Mouse (Mus musculus): ENCODE measurements around the gene Otos. TPM values are rescaled to one million over a fixed set of nuclear protein-coding genes. Genes with fewer than 3 reads are reported as not detected.
A peak's percentile ranks its signal among the peaks of the same experiment; 100 is the strongest.

Gene Otos
- polyA plus RNA-seq, 2 experiments = 0.10 to 0.18 TPM

DNA sequence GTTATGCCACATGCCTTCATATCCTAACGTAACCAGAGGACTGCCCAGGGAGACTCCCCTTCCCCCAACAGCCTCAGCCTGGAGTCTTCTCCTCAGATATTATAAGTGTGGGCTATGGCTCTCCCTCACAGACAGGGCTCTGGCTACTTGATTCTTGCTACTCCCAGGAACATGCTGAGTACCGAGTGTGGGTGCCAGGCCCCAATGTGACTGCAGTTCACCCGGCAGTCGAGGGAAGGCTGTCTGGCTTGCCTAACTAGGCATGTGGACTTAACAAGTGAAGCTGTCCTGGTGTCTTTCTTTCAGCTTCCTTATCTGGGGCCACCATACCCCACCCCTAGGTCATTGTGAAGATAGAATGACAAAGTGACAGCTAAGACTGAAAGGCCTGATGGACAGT is 5.0 kb downstream of the Otos start:
- ATAC-seq (ENCODE audit: insufficient read depth) (no peak), DNase-seq (ENCODE audit: low read depth in 3 of 3, low spot score in 3 of 3) (no peak)
- no peaks in the 10 kb centered on the region for H3K9me3 ChIP-seq (ENCODE audit: control insufficient read depth, low read length)
- H3K36me3 ChIP-seq (replicated peaks; ENCODE audit: control insufficient read depth, insufficient read depth, low read depth) = no peaks in the 10 kb centered on the region
- TF ChIP-seq EP300 (IDR thresholded peaks at IDR 0.05; ENCODE audit: low read depth) (no peak), CTCF (IDR thresholded peaks at IDR 0.05; ENCODE audit: low read depth) (no peak)
- peaks cover 0 to 18% of the 10 kb centered on the region in 2 experiments; a peak in 2 of 4 replicates for H3K4me1 ChIP-seq (replicated peaks; ENCODE audit: control insufficient read depth in 2 of 2, insufficient read depth in 2 of 2, low read length in 1 of 2)
- no peaks in the 10 kb centered on the region for H3K27me3 ChIP-seq (ENCODE audit: control insufficient read depth, insufficient read depth, low read length)
- no peak overlapping the region for H3K9ac ChIP-seq (replicated peaks)
- H3K27ac ChIP-seq = no peak overlapping the region
- no peak overlapping the region for H3K4me3 ChIP-seq (ENCODE audit: insufficient read depth in 1 of 2, low read depth in 2 of 2, low read length in 2 of 2)
- no peak overlapping the region for H3K4me2 ChIP-seq (ENCODE audit: low read depth)
- 60% methylated on average over 4 of the region's 4 CpGs for WGBS (ENCODE audit: insufficient replicate concordance)

DNA sequence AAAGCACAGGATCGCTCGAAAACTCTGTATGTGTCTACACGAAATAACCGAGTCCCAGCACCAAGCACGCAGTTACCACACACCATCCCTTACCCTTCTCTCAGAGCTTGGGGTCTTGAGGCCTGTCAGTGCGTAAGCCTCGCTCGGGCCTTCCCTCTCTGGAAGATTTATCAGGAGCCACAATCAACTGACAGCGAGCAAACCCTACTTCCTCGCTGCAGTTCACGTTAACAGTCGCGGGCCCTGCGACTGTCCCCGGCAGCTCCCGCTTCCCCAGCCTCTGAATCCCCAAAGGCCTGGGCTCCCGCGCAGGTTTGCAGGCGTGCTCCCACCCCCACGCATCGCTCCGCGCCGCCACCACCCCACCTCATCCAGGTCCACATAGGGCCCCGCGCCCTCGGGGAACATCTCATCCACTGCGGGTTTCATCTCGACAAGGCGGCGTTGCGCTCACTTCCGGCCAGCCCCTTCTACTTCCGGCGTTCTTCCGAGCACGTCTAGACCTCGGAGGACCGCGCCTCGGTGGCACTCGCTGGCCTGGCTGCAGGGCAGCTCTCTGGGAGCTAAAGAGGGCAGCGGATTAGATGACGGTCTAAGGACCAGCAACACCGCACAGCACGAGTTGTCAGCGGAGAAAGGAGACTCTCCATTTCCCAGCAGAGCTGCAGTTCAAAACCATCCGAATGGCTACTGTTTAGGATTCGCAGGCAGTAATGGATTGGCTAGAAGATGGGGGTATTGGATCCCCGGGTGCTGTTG is 6.9 kb downstream of the Otos start, which contains the start of gene Cops9:
Gene Cops9, minus strand, starts transcription at position 472 of the 759 bp plus-strand sequence.
- peak within 1 kb of the TSS; percentile 64 for H3K9ac ChIP-seq (replicated peaks)
- peak; percentile 86 for ATAC-seq (ENCODE audit: insufficient read depth)
- WGBS (ENCODE audit: insufficient replicate concordance) = 2% methylated on average over 50 of the region's 50 CpGs

DNA sequence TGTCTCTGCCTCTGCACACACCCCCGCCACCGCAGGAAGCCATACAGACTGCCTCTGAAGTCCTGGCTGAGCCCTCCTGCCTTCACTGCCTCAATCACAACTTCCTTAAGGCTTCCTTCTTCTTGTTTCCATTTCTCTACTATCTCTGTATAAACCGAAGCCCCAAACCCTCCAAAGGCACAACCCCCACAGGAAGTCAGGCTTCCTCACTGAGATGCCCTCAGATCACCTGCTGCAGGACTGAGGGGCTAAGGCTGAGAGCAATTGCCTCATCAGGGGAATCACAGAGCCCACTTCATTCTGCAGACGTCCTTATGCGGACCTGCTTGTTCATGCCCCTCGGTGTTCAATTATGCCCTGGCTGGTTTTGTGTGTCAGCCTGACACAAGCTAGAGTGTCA is 8.2 kb downstream of the Otos start:
- H3K4me3 ChIP-seq (ENCODE audit: insufficient read depth in 1 of 2, low read depth in 2 of 2, low read length in 2 of 2) = peak overlapping the region; percentile 79 to 95; a peak in 2 of 4 replicates

More for the DNA sequence above, 6.9 kb downstream of the Otos start, which contains the start of gene Cops9:
- TF ChIP-seq CTCF (IDR thresholded peaks at IDR 0.05; ENCODE audit: low read depth) (no peak), EP300 (IDR thresholded peaks at IDR 0.05; ENCODE audit: low read depth) (no peak)
- Histone ChIP-seq H3K4me2 (ENCODE audit: low read depth) (peak within 1 kb of the TSS; percentile 82), H3K36me3 (replicated peaks; ENCODE audit: control insufficient read depth, insufficient read depth, low read depth) (no peaks in the 10 kb centered on the region), H3K9me3 (ENCODE audit: control insufficient read depth, low read length) (no peaks in the 10 kb centered on the region), H3K4me3 (ENCODE audit: insufficient read depth in 1 of 2, low read depth in 2 of 2, low read length in 2 of 2) (peak within 1 kb of the TSS; percentile 79 to 95), H3K27ac (no peak within 1 kb of the TSS; the same call in 1 of the 2 replicates), H3K27me3 (ENCODE audit: control insufficient read depth, insufficient read depth, low read length) (no peaks in the 10 kb centered on the region), H3K4me1 (replicated peaks; ENCODE audit: control insufficient read depth in 2 of 2, insufficient read depth in 2 of 2, low read length in 1 of 2) (peaks cover 0 to 12% of the 10 kb centered on the region in 2 experiments; a peak in 2 of 4 replicates)
- peak; percentile 70 to 76 (median 74) for DNase-seq (ENCODE audit: low read depth in 3 of 3, low spot score in 3 of 3)

DNA sequence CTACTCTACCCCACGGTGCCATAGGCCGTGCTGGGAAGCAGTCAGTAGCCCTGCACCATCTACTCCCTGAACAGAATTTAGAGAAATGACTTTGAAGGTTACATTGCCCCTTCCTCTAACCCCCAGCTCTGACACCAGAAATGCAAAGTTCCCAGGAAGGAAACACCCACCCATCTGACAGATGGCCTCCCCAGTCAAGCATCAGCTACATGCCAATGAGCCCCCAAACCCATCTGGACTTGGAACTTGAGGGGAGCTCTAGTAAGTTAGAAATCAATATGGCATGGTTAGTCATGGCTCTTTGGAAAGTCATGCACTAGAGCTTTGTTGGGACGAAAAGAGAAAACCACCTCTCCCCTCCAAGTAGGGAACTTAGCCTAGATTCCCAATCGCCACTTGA is 9.9 kb downstream of the Otos start:
- no peaks in the 10 kb centered on the region for H3K9me3 ChIP-seq (ENCODE audit: control insufficient read depth, low read length)

More for the DNA sequence above, 8.2 kb downstream of the Otos start:
- H3K36me3 ChIP-seq (replicated peaks; ENCODE audit: control insufficient read depth, insufficient read depth, low read depth) = no peaks in the 10 kb centered on the region
- peak overlapping the region; percentile 82 for H3K4me2 ChIP-seq (ENCODE audit: low read depth)
- H3K27me3 ChIP-seq (ENCODE audit: control insufficient read depth, insufficient read depth, low read length) = no peaks in the 10 kb centered on the region
- 37% methylated on average over 6 of the region's 6 CpGs for WGBS (ENCODE audit: insufficient replicate concordance)
- no peaks in the 10 kb centered on the region for H3K9me3 ChIP-seq (ENCODE audit: control insufficient read depth, low read length)
- no peak overlapping the region for H3K27ac ChIP-seq
- no peak for TF ChIP-seq CTCF (IDR thresholded peaks at IDR 0.05; ENCODE audit: low read depth)
- TF ChIP-seq EP300 (IDR thresholded peaks at IDR 0.05; ENCODE audit: low read depth) = no peak
- DNase-seq (ENCODE audit: low read depth in 3 of 3, low spot score in 3 of 3) (no peak), ATAC-seq (ENCODE audit: insufficient read depth) (no peak)
- no peak overlapping the region; the same call in 1 of the 2 replicates for H3K9ac ChIP-seq (replicated peaks)
- H3K4me1 ChIP-seq (replicated peaks; ENCODE audit: control insufficient read depth in 2 of 2, insufficient read depth in 2 of 2, low read length in 1 of 2) = peaks cover 0 to 12% of the 10 kb centered on the region in 2 experiments; a peak in 2 of 4 replicates

DNA sequence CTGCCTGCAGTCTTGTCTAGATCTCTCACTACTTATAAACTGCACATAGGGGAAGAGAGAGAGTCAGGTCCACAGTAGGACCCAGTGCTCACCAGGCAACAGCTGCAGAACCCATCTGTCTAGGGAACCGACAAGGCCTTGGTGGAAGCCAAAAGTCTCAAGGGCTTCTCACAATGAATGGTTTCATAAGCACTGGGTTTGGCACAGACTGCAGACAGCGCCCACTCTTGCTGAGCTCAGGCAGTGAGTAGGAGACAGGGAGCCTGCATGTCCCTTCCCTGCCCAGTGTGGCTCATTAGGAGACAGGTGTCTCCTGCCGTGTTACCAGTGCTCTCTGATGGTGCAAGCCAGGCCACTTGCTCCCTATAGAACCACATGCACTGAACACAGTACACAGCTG is 10.5 kb downstream of the Otos start:
- Histone ChIP-seq H3K4me2 (ENCODE audit: low read depth) (no peak overlapping the region), H3K9me3 (ENCODE audit: control insufficient read depth, low read length) (no peaks in the 10 kb centered on the region), H3K9ac (replicated peaks) (no peak overlapping the region), H3K4me1 (replicated peaks; ENCODE audit: control insufficient read depth in 2 of 2, insufficient read depth in 2 of 2, low read length in 1 of 2) (peaks cover 0 to 12% of the 10 kb centered on the region in 2 experiments; a peak in 2 of 4 replicates), H3K36me3 (replicated peaks; ENCODE audit: control insufficient read depth, insufficient read depth, low read depth) (no peaks in the 10 kb centered on the region), H3K27me3 (ENCODE audit: control insufficient read depth, insufficient read depth, low read length) (no peaks in the 10 kb centered on the region), H3K4me3 (ENCODE audit: insufficient read depth in 1 of 2, low read depth in 2 of 2, low read length in 2 of 2) (no peak overlapping the region), H3K27ac (no peak overlapping the region)
- TF ChIP-seq EP300 (IDR thresholded peaks at IDR 0.05; ENCODE audit: low read depth) = no peak
- no peak for TF ChIP-seq CTCF (IDR thresholded peaks at IDR 0.05; ENCODE audit: low read depth)
- DNase-seq (ENCODE audit: low read depth in 3 of 3, low spot score in 3 of 3) (no peak), ATAC-seq (ENCODE audit: insufficient read depth) (no peak)
- 82% methylated on average over 3 of the region's 3 CpGs for WGBS (ENCODE audit: insufficient replicate concordance)

More for the DNA sequence above, 9.9 kb downstream of the Otos start:
- no peak for TF ChIP-seq CTCF (IDR thresholded peaks at IDR 0.05; ENCODE audit: low read depth)
- Histone ChIP-seq H3K4me1 (replicated peaks; ENCODE audit: control insufficient read depth in 2 of 2, insufficient read depth in 2 of 2, low read length in 1 of 2) (peaks cover 0 to 12% of the 10 kb centered on the region in 2 experiments; a peak in 2 of 4 replicates), H3K27ac (no peak overlapping the region), H3K4me2 (ENCODE audit: low read depth) (no peak overlapping the region), H3K4me3 (ENCODE audit: insufficient read depth in 1 of 2, low read depth in 2 of 2, low read length in 2 of 2) (no peak overlapping the region), H3K36me3 (replicated peaks; ENCODE audit: control insufficient read depth, insufficient read depth, low read depth) (no peaks in the 10 kb centered on the region), H3K27me3 (ENCODE audit: control insufficient read depth, insufficient read depth, low read length) (no peaks in the 10 kb centered on the region), H3K9ac (replicated peaks) (no peak overlapping the region)
- no peak for DNase-seq (ENCODE audit: low read depth in 3 of 3, low spot score in 3 of 3)
- no peak for ATAC-seq (ENCODE audit: insufficient read depth)
- 79% methylated on average over 4 of the region's 4 CpGs for WGBS (ENCODE audit: insufficient replicate concordance)
